Mouse (Mus musculus): ENCODE measurements around the gene Spata31d1d. TPM values are rescaled to one million over a fixed set of nuclear protein-coding genes. Genes with fewer than 3 reads are reported as not detected.
"Not testable (repeated sequence)": the region's sequence is repeated elsewhere in the genome, so short reads cannot be mapped to it uniquely, and the experiment has no call there.

Gene Spata31d1d
- polyA plus RNA-seq, 1 experiment from 2014 or later, result not detected

GRCm38 (mm10) chr13:59728378-59729093, 3.0 kb downstream of the Spata31d1d start:
- Histone ChIP-seq H3K4me1 (peaks cover 10% of the 10 kb centered on the region; the same call in 1 of the 2 replicates), H3K9ac (no peak overlapping the region), H3K4me3 (no peak overlapping the region), H3K27ac (no peak overlapping the region), H3K9me3 (no peaks in the 10 kb centered on the region), H3K4me2 (no peak overlapping the region), H3K36me3 (no peaks in the 10 kb centered on the region), H3K27me3 (no peaks in the 10 kb centered on the region)
- 0 out of 2 replicates have a peak, but pooled peaks have one; percentile 57 for ATAC-seq (ENCODE audit: insufficient number of reproducible peaks, insufficient read depth, low FRiP score, low TSS enrichment, low read depth)
- WGBS, result 31% methylated on average over 7 of the region's 7 CpGs

GRCm38 (mm10) chr13:59726139-59726867, 5.2 kb downstream of the Spata31d1d start:
- H3K4me2 ChIP-seq, result peak overlapping the region; percentile 44
- H3K36me3 ChIP-seq, result no peaks in the 10 kb centered on the region
- H3K4me3 ChIP-seq, result 0 out of 2 replicates have a peak overlapping the region, but pooled peaks have one; percentile 5
- H3K4me1 ChIP-seq, result peaks cover 10% of the 10 kb centered on the region; the same call in 1 of the 2 replicates
- ATAC-seq (ENCODE audit: insufficient number of reproducible peaks, insufficient read depth, low FRiP score, low TSS enrichment, low read depth), result no peak
- no peak overlapping the region for H3K27ac ChIP-seq
- 36% methylated on average over 29 of the region's 29 CpGs for WGBS
- no peaks in the 10 kb centered on the region for H3K27me3 ChIP-seq
- no peaks in the 10 kb centered on the region for H3K9me3 ChIP-seq
- H3K9ac ChIP-seq, result peak overlapping the region; percentile 44; the same call in 1 of the 2 replicates

- H3K9me3 ChIP-seq; H3K4me3 ChIP-seq; H3K4me2 ChIP-seq; H3K27ac ChIP-seq; H3K27me3 ChIP-seq; ATAC-seq (ENCODE audit: insufficient number of reproducible peaks, insufficient read depth, low FRiP score, low TSS enrichment, low read depth); H3K36me3 ChIP-seq; H3K9ac ChIP-seq: not testable (repeated sequence)
- H3K4me1 ChIP-seq, result peaks cover 19% of the 10 kb centered on the region
- 89% methylated on average over 1 of the region's 1 CpGs for WGBS
These were observed 9.5 kb downstream of the Spata31d1d start for GRCm38 (mm10) chr13:59722089-59722488.

- ATAC-seq (ENCODE audit: insufficient number of reproducible peaks, insufficient read depth, low FRiP score, low TSS enrichment, low read depth), result no peak
- no peak overlapping the region for H3K4me3 ChIP-seq
These were observed 12.1 kb downstream of the Spata31d1d start for GRCm38 (mm10) chr13:59719475-59719874.

GRCm38 (mm10) chr13:59718857-59719440, 12.6 kb downstream of the Spata31d1d start:
- ATAC-seq (ENCODE audit: insufficient number of reproducible peaks, insufficient read depth, low FRiP score, low TSS enrichment, low read depth); H3K27me3 ChIP-seq; H3K9me3 ChIP-seq; H3K9ac ChIP-seq; H3K36me3 ChIP-seq; H3K4me3 ChIP-seq: not testable (repeated sequence)
- Histone ChIP-seq H3K4me2 (peak overlapping the region; percentile 2; the same call in 1 of the 2 replicates), H3K4me1 (peaks cover 12% of the 10 kb centered on the region), H3K27ac (peak overlapping the region; percentile 64; the same call in 1 of the 2 replicates)
- WGBS, result 19% methylated on average over 6 of the region's 6 CpGs

More at GRCm38 (mm10) chr13:59719475-59719874, 12.1 kb downstream of the Spata31d1d start:
- Histone ChIP-seq H3K9me3 (no peaks in the 10 kb centered on the region), H3K9ac (no peak overlapping the region), H3K4me1 (peaks cover 12% of the 10 kb centered on the region), H3K27ac (peak overlapping the region; percentile 64; the same call in 1 of the 2 replicates), H3K27me3 (no peaks in the 10 kb centered on the region), H3K36me3 (no peaks in the 10 kb centered on the region), H3K4me2 (peak overlapping the region; percentile 2; the same call in 1 of the 2 replicates)
- WGBS, result 92% methylated on average over 1 of the region's 1 CpGs

GRCm38 (mm10) chr13:59713710-59714109, 17.8 kb downstream of the Spata31d1d start:
- Histone ChIP-seq H3K27me3 (peaks cover 3% of the 10 kb centered on the region; the same call in 1 of the 2 replicates), H3K9ac (no peak overlapping the region), H3K4me1 (0 out of 2 replicates have a peak, but pooled peaks cover 2% of the 10 kb centered on the region), H3K27ac (no peak overlapping the region), H3K4me3 (no peak overlapping the region), H3K9me3 (no peaks in the 10 kb centered on the region), H3K4me2 (no peak overlapping the region), H3K36me3 (no peaks in the 10 kb centered on the region)
- WGBS, result 29% methylated on average over 3 of the region's 3 CpGs
- ATAC-seq (ENCODE audit: insufficient number of reproducible peaks, insufficient read depth, low FRiP score, low TSS enrichment, low read depth), result no peak

GRCm38 (mm10) chr13:59711984-59712383, 19.6 kb downstream of the Spata31d1d start, which contains the start of gene Spata31d1b:
Gene Spata31d1b (plus strand): TSS chr13:59712284.
- H3K4me2 ChIP-seq; H3K27me3 ChIP-seq; ATAC-seq (ENCODE audit: insufficient number of reproducible peaks, insufficient read depth, low FRiP score, low TSS enrichment, low read depth); H3K27ac ChIP-seq; H3K9me3 ChIP-seq; H3K36me3 ChIP-seq; H3K4me1 ChIP-seq; H3K9ac ChIP-seq; H3K4me3 ChIP-seq: not testable (repeated sequence)
- WGBS, result 67% methylated on average over 3 of the region's 3 CpGs

- no peak within 1 kb of the TSS for H3K9ac ChIP-seq
These were observed 21.3 kb downstream of the Spata31d1d start, which contains the start of gene Spata31d1a for GRCm38 (mm10) chr13:59710230-59710629. Gene Spata31d1a (minus strand): TSS chr13:59710330.

GRCm38 (mm10) chr13:59704562-59704961, 27.0 kb downstream of the Spata31d1d start:
- no peak overlapping the region for H3K4me3 ChIP-seq
- WGBS, result 42% methylated on average over 12 of the region's 12 CpGs

More at GRCm38 (mm10) chr13:59710230-59710629, 21.3 kb downstream of the Spata31d1d start, which contains the start of gene Spata31d1a:
- peaks cover 3% of the 10 kb centered on the region; the same call in 1 of the 2 replicates for H3K27me3 ChIP-seq
- H3K4me1 ChIP-seq, result 0 out of 2 replicates have a peak, but pooled peaks cover 6% of the 10 kb centered on the region
- WGBS, result 86% methylated on average over 15 of the region's 15 CpGs
- no peak within 1 kb of the TSS for H3K4me3 ChIP-seq
- H3K9me3 ChIP-seq, result no peaks in the 10 kb centered on the region
- no peaks in the 10 kb centered on the region for H3K36me3 ChIP-seq
- H3K4me2 ChIP-seq, result no peak within 1 kb of the TSS
- no peak within 1 kb of the TSS for H3K27ac ChIP-seq
- no peak for ATAC-seq (ENCODE audit: insufficient number of reproducible peaks, insufficient read depth, low FRiP score, low TSS enrichment, low read depth)

GRCm38 (mm10) chr13:59703514-59703913, 28.0 kb downstream of the Spata31d1d start:
- Histone ChIP-seq H3K36me3 (no peaks in the 10 kb centered on the region), H3K27ac (no peak overlapping the region), H3K9ac (no peak overlapping the region), H3K4me1 (peaks cover 10% of the 10 kb centered on the region), H3K4me2 (no peak overlapping the region), H3K9me3 (no peaks in the 10 kb centered on the region), H3K4me3 (no peak overlapping the region), H3K27me3 (no peaks in the 10 kb centered on the region)
- 85% methylated on average over 12 of the region's 12 CpGs for WGBS
- ATAC-seq (ENCODE audit: insufficient number of reproducible peaks, insufficient read depth, low FRiP score, low TSS enrichment, low read depth), result no peak

More at GRCm38 (mm10) chr13:59704562-59704961, 27.0 kb downstream of the Spata31d1d start:
- no peak overlapping the region for H3K27ac ChIP-seq
- 0 out of 2 replicates have a peak overlapping the region, but pooled peaks have one; percentile 3 for H3K9ac ChIP-seq
- no peaks in the 10 kb centered on the region for H3K27me3 ChIP-seq
- H3K36me3 ChIP-seq, result no peaks in the 10 kb centered on the region
- no peaks in the 10 kb centered on the region for H3K9me3 ChIP-seq
- H3K4me1 ChIP-seq, result peaks cover 13% of the 10 kb centered on the region
- ATAC-seq (ENCODE audit: insufficient number of reproducible peaks, insufficient read depth, low FRiP score, low TSS enrichment, low read depth), result no peak
- no peak overlapping the region for H3K4me2 ChIP-seq

GRCm38 (mm10) chr13:59700137-59700536, 31.4 kb downstream of the Spata31d1d start:
- not testable (repeated sequence) for H3K9ac ChIP-seq; H3K4me3 ChIP-seq; H3K36me3 ChIP-seq; H3K4me2 ChIP-seq; H3K27me3 ChIP-seq; H3K4me1 ChIP-seq; H3K9me3 ChIP-seq; ATAC-seq (ENCODE audit: insufficient number of reproducible peaks, insufficient read depth, low FRiP score, low TSS enrichment, low read depth)
- WGBS, result 42% methylated on average over 1 of the region's 1 CpGs
- H3K27ac ChIP-seq, result peak overlapping the region; percentile 41; the same call in 1 of the 2 replicates

Data from embryonic facial prominence, embryonic 13.5 days (tissue).